ENCODE assay signal across 14 mouse cellular contexts in genomic region chr1:136958666-136959065, GRCm38 (mm10). TPM values are rescaled to one million over a fixed set of nuclear protein-coding genes. Genes with fewer than 3 reads are reported as not detected.
DNase-seq lines count a peak whose midpoint lies in the region; ATAC-seq and TF ChIP-seq lines count a peak whose summit lies in the region.
"Had no signal": no experiment of that assay in that cellular context is flagged by ENCODE, and none has a peak within 500 bp of the region (broad histone marks: within the 10 kb centered on the region; RNA-seq: fewer than 3 reads in every experiment).

No protein-coding gene starts in this region.

- no peak for TF ChIP-seq CTCF in midbrain, postnatal 0 days (IDR thresholded peaks at IDR 0.05)

- H3K4me1 ChIP-seq in forebrain, embryonic 12.5 days = peaks cover 9% of the 10 kb centered on the region
- H3K4me1 ChIP-seq in forebrain, embryonic 16.5 days (replicated peaks; ENCODE audit: control insufficient read depth, insufficient read depth, low read length) = peaks cover 8% of the 10 kb centered on the region
- H3K4me1 ChIP-seq in midbrain, embryonic 12.5 days = peaks cover 9% of the 10 kb centered on the region
- H3K4me1 ChIP-seq in midbrain, postnatal 0 days (ENCODE audit: insufficient read depth, low read length) = no peaks in the 10 kb centered on the region
- 0 out of 2 replicates have a peak, but pooled peaks cover 2% of the 10 kb centered on the region for H3K4me1 ChIP-seq in liver, embryonic 13.5 days (replicated peaks)

- H3K36me3 ChIP-seq in forebrain, embryonic 12.5 days (replicated peaks) = no peaks in the 10 kb centered on the region
- H3K36me3 ChIP-seq in forebrain, embryonic 16.5 days (ENCODE audit: control insufficient read depth, insufficient read depth) = no peaks in the 10 kb centered on the region
- H3K36me3 ChIP-seq in midbrain, embryonic 12.5 days = no peaks in the 10 kb centered on the region
- no peaks in the 10 kb centered on the region for H3K36me3 ChIP-seq in midbrain, postnatal 0 days (ENCODE audit: insufficient read depth, low read length)
- no peaks in the 10 kb centered on the region for H3K36me3 ChIP-seq in liver, embryonic 13.5 days

- H3K4me3 ChIP-seq in forebrain, embryonic 12.5 days (replicated peaks) = no peak overlapping the region
- H3K4me3 ChIP-seq in forebrain, embryonic 16.5 days (replicated peaks; ENCODE audit: low read length) = no peak overlapping the region
- no peak overlapping the region; the same call in 1 of the 2 replicates for H3K4me3 ChIP-seq in midbrain, embryonic 12.5 days
- no peak overlapping the region for H3K4me3 ChIP-seq in midbrain, postnatal 0 days (ENCODE audit: low read depth, low read length)
- peak overlapping the region; percentile 34 for H3K4me3 ChIP-seq in liver, embryonic 13.5 days (replicated peaks)

- H3K4me2 ChIP-seq in forebrain, embryonic 12.5 days = peak overlapping the region; percentile 44; the same call in 1 of the 2 replicates
- no peak overlapping the region for H3K4me2 ChIP-seq in forebrain, embryonic 16.5 days (ENCODE audit: low read length)
- H3K4me2 ChIP-seq in midbrain, embryonic 12.5 days (replicated peaks) = peak overlapping the region; percentile 47
- H3K4me2 ChIP-seq in midbrain, postnatal 0 days (ENCODE audit: low read depth, low read length, poor library complexity, severe bottlenecking) = no peak overlapping the region
- peak overlapping the region; percentile 47 for H3K4me2 ChIP-seq in liver, embryonic 13.5 days

- H3K9me3 ChIP-seq in forebrain, embryonic 12.5 days = no peaks in the 10 kb centered on the region
- no peaks in the 10 kb centered on the region for H3K9me3 ChIP-seq in forebrain, embryonic 16.5 days (ENCODE audit: control insufficient read depth, low read length)
- H3K9me3 ChIP-seq in midbrain, embryonic 12.5 days = no peaks in the 10 kb centered on the region
- H3K9me3 ChIP-seq in midbrain, postnatal 0 days (ENCODE audit: low read length) = no peaks in the 10 kb centered on the region
- H3K9me3 ChIP-seq in liver, embryonic 13.5 days (replicated peaks) = no peaks in the 10 kb centered on the region

- no peak for ATAC-seq in forebrain, embryonic 12.5 days (ENCODE audit: low FRiP score)
- ATAC-seq in forebrain, embryonic 16.5 days = no peak
- ATAC-seq in midbrain, embryonic 12.5 days (ENCODE audit: low FRiP score, low read depth) = no peak
- ATAC-seq in midbrain, postnatal 0 days (ENCODE audit: low FRiP score) = no peak
- no peak for ATAC-seq in liver, embryonic 13.5 days (ENCODE audit: low read depth)
- ATAC-seq: Patski had no signal

- WGBS in forebrain, embryonic 12.5 days = 5% methylated on average over 9 of the region's 9 CpGs
- WGBS in forebrain, embryonic 16.5 days = 4% methylated on average over 9 of the region's 9 CpGs
- WGBS in midbrain, embryonic 12.5 days = 2% methylated on average over 9 of the region's 9 CpGs
- 8% methylated on average over 9 of the region's 9 CpGs for WGBS in midbrain, postnatal 0 days
- 3% methylated on average over 9 of the region's 9 CpGs for WGBS in liver, embryonic 13.5 days (ENCODE audit: insufficient replicate concordance)

- no peak overlapping the region for H3K27ac ChIP-seq in forebrain, embryonic 12.5 days
- no peak overlapping the region for H3K27ac ChIP-seq in forebrain, embryonic 16.5 days (ENCODE audit: low read length)
- H3K27ac ChIP-seq in midbrain, embryonic 12.5 days (replicated peaks) = no peak overlapping the region
- H3K27ac ChIP-seq in midbrain, postnatal 0 days (ENCODE audit: low read depth, low read length) = no peak overlapping the region
- H3K27ac ChIP-seq in liver, embryonic 13.5 days = 0 out of 2 replicates have a peak overlapping the region, but pooled peaks have one; percentile 3

- peaks cover 70% of the 10 kb centered on the region for H3K27me3 ChIP-seq in forebrain, embryonic 12.5 days
- peaks cover 52% of the 10 kb centered on the region for H3K27me3 ChIP-seq in forebrain, embryonic 16.5 days (replicated peaks; ENCODE audit: control insufficient read depth, insufficient read depth, low read length)
- H3K27me3 ChIP-seq in midbrain, embryonic 12.5 days = peaks cover 60% of the 10 kb centered on the region
- peaks cover 33% of the 10 kb centered on the region for H3K27me3 ChIP-seq in midbrain, postnatal 0 days (ENCODE audit: insufficient read depth, low read length)
- H3K27me3 ChIP-seq in liver, embryonic 13.5 days = peaks cover 52% of the 10 kb centered on the region

- DNase-seq in midbrain, postnatal 0 days (ENCODE audit: low spot score) = no peak
- no peak for DNase-seq in liver, embryonic 13.5 days
- DNase-seq in spleen, adult 12 weeks (ENCODE audit: low spot score) = no peak
- no peak for DNase-seq in gastrocnemius, adult 8-10 months (ENCODE audit: low spot score in 2 of 2)
- DNase-seq in layer of hippocampus, adult 9-11 months = no peak
- DNase-seq: adrenal gland, postnatal 14 days; cerebellum, adult 11-12 months; gastrocnemius, postnatal 14 days had no signal

- no peak overlapping the region for H3K9ac ChIP-seq in forebrain, embryonic 12.5 days
- H3K9ac ChIP-seq in forebrain, embryonic 16.5 days (replicated peaks; ENCODE audit: low read depth, low read length) = no peak overlapping the region
- H3K9ac ChIP-seq in midbrain, embryonic 12.5 days (replicated peaks) = peak overlapping the region; percentile 4; the same call in 1 of the 2 replicates
- H3K9ac ChIP-seq in midbrain, postnatal 0 days (replicated peaks; ENCODE audit: low read length, poor library complexity, severe bottlenecking) = no peak overlapping the region
- no peak overlapping the region for H3K9ac ChIP-seq in liver, embryonic 13.5 days

RNA-seq across cellular contexts. Expression of gene Nr5a2, which starts 1.6 kb away (rescaled TPM):
- 0.64 and 0.77 TPM in 2 replicates for polyA plus RNA-seq in forebrain, embryonic 12.5 days (2016; fragmentation: Nextera tagmentation; extraction: Ambion mirVana)
- 0.21 and 0.23 TPM in 2 replicates for polyA plus RNA-seq in forebrain, embryonic 16.5 days (2015; fragmentation: Nextera tagmentation; extraction: Ambion mirVana)
- 1.3 and 2.0 TPM in 2 replicates for polyA plus RNA-seq in midbrain, embryonic 12.5 days (2016; fragmentation: Nextera tagmentation; extraction: Ambion mirVana)
- total RNA-seq in midbrain, postnatal 0 days (2014; rRNA removed) = 2.1 and 2.6 TPM in 2 replicates
- 0.43 and 0.90 TPM in 2 replicates for polyA plus RNA-seq in midbrain, postnatal 0 days (2015; fragmentation: Nextera tagmentation; extraction: Ambion mirVana)
- 1.4 and 2.6 TPM in 2 replicates for polyA plus RNA-seq in liver, embryonic 13.5 days (2015; fragmentation: Nextera tagmentation; extraction: Ambion mirVana)
- under 1 TPM; 0.09 to 0.43 (median 0.16) TPM for total RNA-seq in gastrocnemius, adult 8-10 months (2022)
- total RNA-seq: layer of hippocampus, adult 8-10 months; neutrophil, adult 5-6 weeks had no signal

Comparison
In these comparisons a context has a peak if more than half of its experiments do, and no peak if none do; other contexts are left out.
1. H3K4me2 ChIP-seq: peak in forebrain, embryonic 12.5 days (single experiment), midbrain, embryonic 12.5 days (single experiment) and liver, embryonic 13.5 days (single experiment); none in forebrain, embryonic 16.5 days (single experiment) and midbrain, postnatal 0 days (single experiment).